Mouse (Mus musculus) telencephalon, adult 2 months (tissue): Measurements from ENCODE around the gene Fbxo42.

Experiments
- DNase-seq: peaks from one replicate; pipeline ENCODE4 v3.0.0-alpha.2; 2011; ENCODE audit warnings: low read depth, low spot score

Fbxo42 gene

GRCm38 (mm10) chr4:141147112-141148008 lies at the start of gene Fbxo42:
Gene Fbxo42 (plus strand): TSS chr4:141147913.
- DNase-seq: peak; percentile 70

GRCm38 (mm10) chr4:141098935-141099334 lies 48.8 kb upstream of the Fbxo42 start:
- DNase-seq: no peak

GRCm38 (mm10) chr4:141099956-141100355 lies 47.8 kb upstream of the Fbxo42 start:
- DNase-seq: no peak

DNA sequence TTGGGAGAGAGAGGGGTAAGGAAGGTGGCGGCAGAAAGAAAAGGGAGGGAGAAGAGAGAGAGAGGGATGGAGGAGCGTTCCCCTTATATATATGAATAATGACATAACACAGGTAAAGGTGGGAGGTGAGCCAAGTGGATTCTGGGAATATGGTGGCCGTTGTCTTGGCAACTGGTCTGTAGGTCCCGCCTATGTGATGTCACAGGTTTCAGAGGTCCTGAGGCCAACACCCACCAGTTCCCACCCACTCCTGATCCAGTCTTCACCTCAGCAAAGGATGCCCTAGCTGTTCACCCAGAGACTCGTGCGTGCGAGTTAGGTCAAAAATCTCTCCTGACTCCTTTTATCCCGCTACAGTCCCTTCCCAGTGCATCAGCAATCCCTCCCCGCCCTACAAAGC lies 46.4 kb upstream of the Fbxo42 start:
- no peak for DNase-seq

GRCm38 (mm10) chr4:141101855-141102254 lies 45.9 kb upstream of the Fbxo42 start:
- no peak for DNase-seq

- no peak for DNase-seq
Observed at GRCm38 (mm10) chr4:141106526-141107183, 41.1 kb upstream of the Fbxo42 start.

DNA sequence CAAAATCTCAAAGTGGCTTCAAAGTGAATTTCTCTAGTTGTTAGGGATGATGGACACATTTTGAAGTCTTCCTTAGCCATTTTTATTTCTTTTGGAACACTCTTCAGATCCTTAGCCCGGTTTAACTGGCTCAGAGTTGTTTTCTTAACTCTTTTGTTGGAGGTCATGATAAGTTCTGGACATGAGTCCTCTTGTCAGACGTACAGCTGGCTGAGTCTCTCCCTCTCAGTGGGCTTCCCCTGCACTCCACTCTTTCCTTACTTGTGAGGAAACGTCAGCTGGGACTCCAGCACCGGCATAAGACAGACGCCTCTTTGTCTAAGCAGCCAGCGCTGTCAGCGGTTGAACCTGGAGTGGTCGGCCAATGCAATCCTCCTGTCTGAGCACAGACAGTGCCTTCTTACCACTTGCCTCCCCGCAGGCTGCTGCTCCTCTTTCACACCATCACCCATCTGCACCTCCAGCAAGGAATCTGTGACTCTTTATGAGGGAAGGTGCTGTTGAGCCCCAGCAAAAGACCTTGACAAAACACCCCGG lies 39.4 kb upstream of the Fbxo42 start:
- no peak for DNase-seq

DNA sequence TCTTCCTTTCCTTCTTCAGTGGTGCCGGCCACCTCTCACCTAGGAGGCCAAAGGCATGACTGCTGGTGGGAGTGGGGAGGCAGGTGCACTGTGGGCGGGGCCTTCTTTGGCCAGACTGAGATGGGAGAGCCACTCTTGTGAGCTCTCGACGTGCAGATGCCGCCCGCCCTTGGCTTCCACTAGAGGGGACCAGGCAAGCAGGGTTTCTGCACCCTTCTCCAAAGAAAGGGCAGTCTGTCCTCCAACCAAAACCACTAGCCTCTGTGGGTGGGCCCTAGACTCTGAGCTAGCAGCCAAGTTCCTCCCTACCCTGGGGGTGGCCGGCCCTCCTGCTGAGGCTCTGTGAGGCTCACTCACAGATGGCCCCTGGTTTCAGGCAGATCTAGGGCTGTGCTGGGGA lies 33.9 kb upstream of the Fbxo42 start:
- no peak for DNase-seq

DNA sequence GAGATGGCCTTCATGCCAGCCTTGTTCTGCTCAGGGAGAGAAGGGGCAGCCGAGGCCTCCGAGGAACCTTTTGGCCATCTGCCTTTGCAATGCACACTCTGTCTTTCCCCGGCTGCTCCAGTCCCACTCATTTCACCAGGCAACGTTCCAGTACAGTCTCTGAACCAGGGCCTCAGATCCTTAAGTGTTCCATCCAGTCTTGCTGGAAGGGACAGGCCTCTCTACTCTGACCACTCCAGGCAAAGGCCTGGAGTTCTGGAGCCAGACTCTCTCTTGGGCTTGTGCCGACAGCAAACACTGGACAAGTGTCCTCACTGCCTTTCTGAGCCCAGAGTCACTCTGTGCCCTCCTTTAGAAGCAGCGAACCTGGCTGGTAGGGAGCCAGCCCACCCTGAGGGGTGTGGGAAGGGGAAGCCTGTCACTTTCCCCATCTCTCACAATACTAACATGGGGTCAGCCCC lies 33.2 kb upstream of the Fbxo42 start:
- DNase-seq: peak; percentile 29

- no peak for DNase-seq
Observed at GRCm38 (mm10) chr4:141115398-141115797, 32.3 kb upstream of the Fbxo42 start.

GRCm38 (mm10) chr4:141118691-141119090 lies 29.0 kb upstream of the Fbxo42 start:
- no peak for DNase-seq

DNA sequence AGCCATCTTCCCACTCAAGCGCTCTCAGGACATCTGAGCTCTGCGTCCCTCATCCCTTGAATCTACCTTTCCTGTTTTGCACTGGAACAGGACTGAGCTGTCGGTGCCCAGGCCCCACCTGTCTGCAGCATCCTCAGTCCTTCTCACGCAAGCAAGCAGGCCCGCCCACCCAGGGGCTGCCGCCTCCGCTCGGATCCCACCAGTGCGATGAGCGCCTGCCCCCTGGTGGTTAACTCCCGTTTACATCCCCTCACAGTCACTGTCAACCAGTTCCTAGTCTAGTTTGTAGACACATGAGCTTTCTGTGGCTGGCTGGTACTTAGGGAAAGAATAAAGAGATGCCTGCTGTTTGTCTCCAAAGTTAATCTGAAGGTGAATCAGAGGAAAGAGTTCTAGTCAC lies 27.0 kb upstream of the Fbxo42 start:
- DNase-seq: no peak

DNA sequence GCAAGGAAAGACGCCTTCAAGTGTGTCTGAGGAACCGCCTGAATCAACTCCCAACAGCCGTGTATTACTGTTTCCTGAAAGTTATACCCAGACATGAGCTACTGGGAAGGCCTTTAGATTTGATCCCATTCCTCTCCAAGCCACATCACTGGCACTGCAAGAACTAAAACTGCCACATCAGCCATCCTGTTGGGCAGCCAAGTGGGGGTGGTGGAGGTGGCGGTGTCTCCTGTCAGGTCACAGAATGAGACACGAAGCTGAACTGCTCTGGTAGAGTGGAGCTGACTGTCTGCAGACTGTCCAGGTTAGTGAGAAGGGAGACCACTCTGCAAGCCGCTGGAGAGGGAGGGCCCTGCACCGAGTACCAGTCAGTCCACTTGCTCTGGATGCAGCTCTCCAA lies 25.1 kb upstream of the Fbxo42 start:
- DNase-seq: no peak

DNA sequence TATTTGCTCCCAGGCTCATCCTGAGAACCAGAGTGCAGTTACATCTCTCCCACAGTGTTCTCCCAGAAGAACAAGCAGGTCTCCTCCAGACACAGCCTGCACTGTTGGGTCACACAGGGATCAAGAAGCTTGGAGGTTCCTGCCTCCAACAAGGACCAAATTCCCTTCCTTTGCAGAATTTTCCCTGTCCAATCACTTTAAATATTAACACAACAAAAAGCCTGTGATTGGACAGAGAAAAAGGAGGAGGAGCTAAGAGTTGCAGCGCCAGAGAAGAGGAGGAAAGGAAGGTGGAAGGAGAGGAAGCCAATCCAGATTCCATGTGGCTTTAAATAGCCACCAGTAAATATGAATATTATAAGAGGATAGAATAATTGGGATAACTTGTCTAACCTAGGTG lies 24.6 kb upstream of the Fbxo42 start:
- no peak for DNase-seq

DNA sequence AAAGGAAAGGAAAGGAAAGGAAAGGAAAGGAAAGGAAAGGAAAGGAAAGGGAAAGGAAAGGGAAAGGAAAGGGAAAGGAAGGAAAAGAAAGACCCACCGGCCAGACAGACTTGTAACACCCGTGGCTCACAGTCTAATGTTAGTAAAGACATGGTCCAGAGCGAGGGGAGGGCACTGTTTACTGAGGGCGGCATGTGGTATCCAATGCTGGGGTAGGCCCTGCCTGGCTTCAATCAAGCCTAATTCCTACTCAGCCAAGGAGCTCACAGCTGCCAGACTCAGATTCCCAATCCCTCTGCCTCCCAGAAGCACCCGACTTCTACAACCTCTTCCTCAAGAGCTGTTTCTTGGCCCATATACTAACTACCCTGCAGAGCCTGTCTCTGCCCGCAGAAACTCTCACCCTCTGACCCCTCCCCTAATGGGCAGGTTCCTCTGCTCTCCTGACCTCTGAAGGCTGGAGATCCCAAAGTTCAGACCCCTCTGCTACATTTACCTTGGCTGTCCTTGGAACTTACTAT lies 18.5 kb upstream of the Fbxo42 start:
- no peak for DNase-seq

DNA sequence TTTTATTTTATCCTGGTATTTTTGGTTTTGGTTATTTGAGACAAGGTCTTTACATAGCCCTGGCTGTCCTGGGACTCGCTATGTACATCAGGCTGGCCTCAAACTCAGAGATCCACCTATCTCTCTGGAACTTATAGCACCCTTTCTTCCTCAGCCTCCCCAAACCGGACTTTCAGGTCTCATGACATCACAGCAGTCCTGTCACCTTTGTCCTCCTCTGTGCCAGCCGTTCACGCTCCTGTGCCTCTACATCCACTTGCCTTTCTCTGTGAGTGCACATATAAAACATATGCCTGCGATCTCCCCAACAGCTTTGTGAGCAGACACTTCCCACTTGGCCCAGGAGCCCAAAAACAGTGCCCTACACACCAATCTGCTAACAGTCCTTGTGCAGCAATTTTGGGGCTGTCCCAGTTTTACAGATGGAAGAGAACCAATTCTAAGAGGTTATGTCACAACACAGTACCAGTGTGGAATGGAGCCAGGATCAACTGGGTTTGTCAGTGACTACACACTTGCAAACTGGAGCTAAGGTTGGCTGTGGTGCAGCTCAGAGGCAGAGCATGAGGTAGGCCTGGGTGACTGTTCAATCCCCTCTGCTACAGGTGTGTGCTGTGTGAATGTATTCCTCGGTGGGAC lies 16.9 kb upstream of the Fbxo42 start:
- DNase-seq: no peak

DNA sequence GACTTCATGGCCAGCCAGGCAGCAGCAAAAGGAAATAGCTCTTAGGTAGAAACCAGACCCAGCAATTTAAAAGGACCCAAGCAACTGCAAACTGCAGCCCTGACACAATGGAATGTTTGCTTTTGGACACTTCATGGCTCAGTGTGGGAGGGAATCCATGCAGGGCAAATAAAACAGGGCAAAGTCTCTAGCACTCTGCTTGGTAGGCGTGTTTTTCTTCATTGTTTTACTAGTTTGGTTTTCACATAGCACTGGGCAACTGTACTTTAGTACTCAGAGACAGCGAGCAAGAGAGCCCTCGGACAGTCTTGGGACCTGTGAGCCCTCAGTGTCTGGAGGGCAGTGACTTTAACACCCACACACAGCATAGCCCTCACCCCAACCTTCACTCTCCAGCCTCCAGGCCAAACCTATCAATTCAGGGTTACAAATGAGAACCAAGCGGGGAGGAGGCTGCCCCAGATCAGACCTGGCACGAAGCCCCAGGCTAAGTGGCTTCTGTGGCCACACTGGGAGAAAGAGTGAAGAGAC lies 16.1 kb upstream of the Fbxo42 start:
- DNase-seq: no peak

GRCm38 (mm10) chr4:141132191-141132590 lies 15.5 kb upstream of the Fbxo42 start:
- no peak for DNase-seq

DNA sequence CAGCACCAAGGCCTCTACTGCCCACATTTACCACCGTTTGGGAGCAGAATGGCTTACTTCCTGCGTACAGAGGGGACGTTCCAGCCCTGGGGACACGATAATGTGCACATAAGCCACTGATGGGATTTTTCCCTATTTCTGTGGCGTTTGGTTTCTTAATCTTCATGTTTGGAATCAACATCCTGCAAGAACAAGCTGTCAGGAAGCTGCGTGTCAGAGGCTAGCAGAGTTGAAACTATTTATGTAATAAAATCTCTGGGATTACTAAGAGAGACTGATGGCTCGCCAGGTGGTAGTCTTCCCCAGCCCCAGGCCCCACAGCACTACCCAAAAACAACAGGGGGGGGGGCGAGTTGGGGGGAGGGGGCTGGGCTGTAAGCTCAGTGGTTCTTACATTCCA lies 14.5 kb upstream of the Fbxo42 start:
- no peak for DNase-seq

- DNase-seq: no peak
Observed at GRCm38 (mm10) chr4:141134031-141134441, 13.7 kb upstream of the Fbxo42 start.

GRCm38 (mm10) chr4:141134751-141135530 lies 12.8 kb upstream of the Fbxo42 start:
- DNase-seq: no peak
